Mouse (Mus musculus) B cell, adult 67 days (primary cell): Measurements from ENCODE around the gene Rheb. TPM values are rescaled to one million over a fixed set of nuclear protein-coding genes. Genes with fewer than 3 reads are reported as not detected.

ENCODE experiments used
- total RNA-seq, 2 experiments: library from RNA; stranded (reverse); gene quantifications; 4 replicates each; pipeline ENCODE4 v1.2.4; 2023

The Rheb gene
- total RNA-seq, result 10 to 100 TPM; 55.1 to 59.0 TPM

DNA sequence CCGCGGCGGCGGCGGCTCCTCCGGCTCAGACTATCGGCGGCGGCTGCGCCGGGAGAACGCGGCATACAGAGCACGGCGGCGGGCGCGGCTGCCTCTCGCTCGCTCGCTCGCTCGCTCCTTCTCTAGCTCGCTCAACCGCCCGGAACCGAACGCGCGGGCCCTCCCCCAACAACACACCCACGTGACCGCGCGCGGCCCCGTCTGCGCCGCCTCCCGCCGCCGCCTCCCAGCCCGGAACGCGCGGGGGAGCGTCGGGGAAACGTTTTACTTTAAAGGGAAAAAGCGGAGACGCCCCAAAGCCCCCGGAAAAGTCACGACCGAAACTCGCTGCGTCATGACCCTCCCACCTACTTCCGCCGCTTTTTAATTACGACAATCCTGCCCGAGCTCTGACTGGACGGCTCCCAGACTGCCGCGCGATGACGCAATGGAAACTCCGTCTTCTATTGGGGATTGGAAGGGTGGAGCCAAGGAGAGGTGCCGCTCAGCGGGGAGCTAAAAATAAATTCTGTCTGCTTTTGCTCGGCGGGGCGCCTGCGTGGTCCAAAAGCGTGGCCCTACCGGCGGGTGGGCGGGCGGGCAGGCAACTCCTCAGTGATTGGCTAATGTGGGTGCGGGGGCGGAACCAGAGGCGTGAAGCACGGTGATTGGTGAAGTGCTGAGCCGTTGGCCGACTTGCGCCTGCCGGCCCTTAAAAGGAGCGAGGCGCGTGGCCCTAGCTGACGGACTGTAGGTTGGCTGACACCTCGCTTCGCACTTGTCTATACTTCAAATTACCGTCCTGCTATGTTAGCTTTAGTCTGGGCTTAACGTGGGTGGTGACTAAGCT, at the start of gene Rheb:
Rheb (minus strand) TSS at position 351 of the 829 bp plus-strand sequence.

DNA sequence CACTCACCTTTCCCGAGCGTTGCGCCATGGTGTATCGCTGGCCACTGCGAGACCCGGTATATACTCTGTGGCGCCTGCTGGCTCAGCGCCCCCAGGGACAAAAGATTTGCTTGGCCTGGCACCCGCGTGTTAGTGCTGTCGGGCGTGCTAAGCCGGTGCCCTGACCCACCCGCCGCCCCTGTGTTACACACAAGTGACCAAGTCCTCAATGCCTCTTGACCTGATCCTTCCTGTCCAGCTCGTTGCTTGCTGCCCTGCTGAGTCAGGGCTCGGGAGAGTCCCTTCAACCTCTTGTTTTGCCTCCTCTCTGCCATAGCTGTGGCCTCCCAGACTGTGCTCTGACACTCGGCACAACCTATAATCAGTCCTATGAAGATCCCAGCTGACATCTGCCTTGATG, 84.6 kb downstream of the Rheb start, which contains the start of gene Crygn:
Crygn (minus strand) TSS at position 193 of the 400 bp plus-strand sequence.

Other genes starting within 250 kb of the Rheb start
- gene Smarcd3, start 218.2 kb downstream of the Rheb start, total RNA-seq, result under 1 TPM in 1 of 2 experiments, not detected in 1; 0.70 TPM
- 10 to 100 TPM; 80.1 to 87.4 TPM for gene Nub1, start 157.1 kb downstream of the Rheb start, total RNA-seq
- gene Wdr86, start 111.9 kb downstream of the Rheb start, total RNA-seq, result not detected
- gene Crygn, start 84.6 kb downstream of the Rheb start, total RNA-seq, result not detected